Mouse (Mus musculus) bone marrow macrophage, adult 2 months (primary cell): Measurements from ENCODE around the gene Ulk3.

Experiments used
- CTCF ChIP-seq: IDR thresholded peaks from 2 replicates; pipeline ENCODE4 v1.5.1; 2012; ENCODE audit warnings: low read depth, mild to moderate bottlenecking, low read length, moderate library complexity
- POLR2A ChIP-seq: IDR thresholded peaks from 2 replicates; pipeline ENCODE4 v1.6.1; 2012; ENCODE audit warnings: mild to moderate bottlenecking, low read depth, low read length, borderline replicate concordance

DNA sequence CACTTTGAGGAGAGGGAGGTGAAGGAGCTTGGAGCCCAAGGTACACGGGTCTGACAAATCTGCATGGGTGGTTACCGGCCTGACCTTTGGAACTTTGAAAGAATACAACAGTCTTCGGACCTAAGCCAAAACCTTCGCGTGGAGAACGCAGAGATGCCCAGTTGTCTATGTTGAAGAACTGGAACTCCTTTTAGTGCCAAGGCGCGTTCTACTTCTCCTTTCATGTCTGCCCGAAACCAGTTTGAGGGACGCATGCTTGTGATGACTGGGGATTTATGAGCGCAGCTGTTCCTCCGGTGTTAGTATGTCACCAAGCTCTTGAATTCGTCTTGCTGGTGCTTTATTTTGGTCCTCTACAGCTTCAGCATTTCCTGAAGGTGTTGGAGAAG lies 27.5 kb upstream of the Ulk3 start:
- no peak for TF ChIP-seq POLR2A
- no peak for TF ChIP-seq CTCF
